Mouse (Mus musculus) liver, postnatal 0 days (tissue): ENCODE results near the gene March6. TPM values are rescaled to one million over a fixed set of nuclear protein-coding genes. Genes with fewer than 3 reads are reported as not detected.

Experiments
- ATAC-seq: fragments of 200-750 bp; cut with Nextera tagmentation; 2 replicates; pipeline ENCODE4 v1.8.0; 2017; ENCODE audit warnings: mild to moderate bottlenecking, moderate library complexity
- DNase-seq: peaks from one replicate; pipeline ENCODE4 v3.0.0-alpha.2; 2016
- H3K27ac ChIP-seq: fragments of 300-500 bp; sonication (generic); 2 replicates; pipeline ENCODE4 v1.5.1; 2014; ENCODE audit warnings: antibody characterized with exemption, moderate library complexity, mild to moderate bottlenecking, low read depth
- H3K27me3 ChIP-seq: fragments of 300-500 bp; sonication (generic); 2 replicates; pipeline ENCODE4 v1.6.1; 2014; ENCODE audit warnings: low read length, control low read depth, mixed read lengths; ENCODE audit not compliant: insufficient read depth
- H3K36me3 ChIP-seq: fragments of 300-500 bp; sonication (generic); replicated peaks from 2 replicates; pipeline ENCODE4 v1.6.1; 2014; ENCODE audit warnings: mild to moderate bottlenecking, control low read depth, low read length, moderate library complexity, mixed read lengths; ENCODE audit not compliant: insufficient read depth
- H3K4me1 ChIP-seq: fragments of 300-500 bp; sonication (generic); 2 replicates; pipeline ENCODE4 v1.6.1; 2014; ENCODE audit warnings: antibody characterized with exemption, mild to moderate bottlenecking, control low read depth; ENCODE audit not compliant: insufficient read depth
- H3K4me2 ChIP-seq: fragments of 300-500 bp; sonication (generic); 2 replicates; pipeline ENCODE4 v1.6.1; 2014; ENCODE audit warnings: low read depth, mild to moderate bottlenecking, low read length, moderate library complexity, mixed read lengths
- H3K4me3 ChIP-seq: fragments of 300-500 bp; sonication (generic); 2 replicates; pipeline ENCODE4 v1.5.1; 2014; ENCODE audit warnings: low read depth, low read length
- H3K9ac ChIP-seq: fragments of 300-500 bp; sonication (generic); replicated peaks from 2 replicates; pipeline ENCODE4 v1.6.1; 2014; ENCODE audit warnings: mild to moderate bottlenecking, moderate library complexity
- H3K9me3 ChIP-seq: fragments of 300-500 bp; sonication (generic); 2 replicates; pipeline ENCODE4 v1.6.1; 2016; ENCODE audit warnings: mild to moderate bottlenecking, control low read depth, low read length, mixed read lengths
- CTCF ChIP-seq: sonication (generic); IDR thresholded peaks from 2 replicates; pipeline ENCODE4 v1.5.1; 2016; ENCODE audit warnings: antibody characterized with exemption, low read depth
- EP300 ChIP-seq: IDR thresholded peaks from 2 replicates; pipeline ENCODE4 v1.6.1; 2016; ENCODE audit warnings: antibody characterized with exemption, low read depth, mild to moderate bottlenecking
- WGBS: fragments of 180-500 bp; shearing (Covaris S2); extraction: QIAGEN DNeasy Blood & Tissue Kit; methylation state at CpG from one replicate; pipeline ENCODE4 v1.1.7; 2014; ENCODE audit not compliant: insufficient replicate concordance; 5-methylcytosine and 5-hydroxymethylcytosine counted together
- polyA plus RNA-seq: library from polyadenylated mRNA; unstranded; fragments of >200 nt; fragmentation: Nextera tagmentation; extraction: Ambion mirVana; gene quantifications from 2 replicates; pipeline ENCODE4 v1.2.1, GENCODE M21; 2015

Gene March6
- polyA plus RNA-seq, 1 experiment from 2014 or later: 17.3 TPM

DNA sequence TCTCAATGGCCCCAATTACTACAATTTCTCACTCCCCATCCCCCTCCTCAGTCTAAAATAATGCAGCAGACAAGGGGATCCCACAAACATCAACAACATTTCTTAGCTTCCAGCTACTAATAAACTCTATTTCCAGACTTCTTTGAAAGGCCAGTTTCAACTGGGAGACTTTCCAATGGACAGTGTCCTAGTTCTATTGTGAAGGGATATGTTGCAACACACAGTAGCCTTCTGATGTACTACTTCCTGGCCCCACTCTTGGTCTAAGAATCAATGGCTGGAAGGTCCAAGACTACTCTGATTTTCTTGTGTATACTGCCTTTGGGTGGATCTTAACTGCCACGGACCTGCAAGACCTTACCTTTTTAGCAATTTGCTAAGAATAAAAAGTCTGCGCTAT is 65.0 kb downstream of the March6 start:
- Histone ChIP-seq H3K9me3 (no peaks in the 10 kb centered on the region), H3K4me3 (no peak overlapping the region), H3K4me1 (no peaks in the 10 kb centered on the region), H3K9ac (no peak overlapping the region), H3K36me3 (peaks cover 74% of the 10 kb centered on the region), H3K4me2 (no peak overlapping the region), H3K27ac (no peak overlapping the region), H3K27me3 (no peaks in the 10 kb centered on the region)
- no peak for ATAC-seq
- TF ChIP-seq EP300 (no peak), CTCF (no peak)
- 97% methylated on average over 2 of the region's 2 CpGs for WGBS
- DNase-seq: no peak

DNA sequence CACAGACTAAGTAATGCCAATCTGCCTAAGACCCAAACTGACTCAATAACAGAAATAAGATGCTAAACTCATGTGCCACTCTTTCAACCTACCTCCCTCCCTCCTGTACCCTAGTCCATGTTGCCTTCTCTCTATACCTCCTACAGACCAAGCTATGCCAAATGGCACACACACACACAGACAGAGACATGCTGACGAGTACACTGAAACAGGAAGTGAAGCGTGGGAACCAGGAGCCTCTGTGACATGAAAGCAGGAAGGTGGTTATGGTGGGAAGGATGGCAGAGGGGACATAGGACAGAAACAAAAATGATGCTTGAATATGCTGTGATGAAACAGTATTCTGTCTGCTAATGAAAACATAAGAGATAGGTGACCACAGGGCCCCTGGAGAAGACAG is 70.3 kb downstream of the March6 start:
- Histone ChIP-seq H3K36me3 (peaks cover 76% of the 10 kb centered on the region), H3K9ac (no peak overlapping the region), H3K4me1 (no peaks in the 10 kb centered on the region), H3K4me3 (no peak overlapping the region), H3K27ac (no peak overlapping the region), H3K4me2 (no peak overlapping the region), H3K9me3 (no peaks in the 10 kb centered on the region), H3K27me3 (no peaks in the 10 kb centered on the region)
- 65% methylated on average over 2 of the region's 2 CpGs for WGBS
- no peak for ATAC-seq
- TF ChIP-seq EP300 (no peak), CTCF (no peak)
- DNase-seq: peak; percentile 10

DNA sequence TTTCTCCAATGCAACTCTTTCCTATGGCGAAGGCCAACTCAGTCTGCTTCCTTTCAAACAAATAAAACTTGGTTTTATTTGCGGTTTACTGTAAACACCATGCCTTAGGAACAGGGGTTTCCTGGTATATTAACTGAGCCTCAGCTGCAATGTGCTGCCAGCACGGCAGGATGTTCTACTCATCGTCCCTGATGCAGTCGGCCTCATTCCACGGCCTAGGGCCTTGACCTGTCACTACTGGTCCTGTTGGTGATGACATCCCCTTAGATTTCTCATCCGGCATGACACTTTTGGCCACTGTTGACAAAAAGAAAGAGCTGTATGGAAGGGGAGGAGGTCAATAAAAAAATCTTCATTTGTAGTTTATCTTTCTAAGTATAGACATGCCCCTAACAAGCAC is 72.8 kb downstream of the March6 start:
- ATAC-seq (no peak), DNase-seq (peak; percentile 10)
- Histone ChIP-seq H3K27me3 (no peaks in the 10 kb centered on the region), H3K9me3 (no peaks in the 10 kb centered on the region), H3K4me1 (peaks cover 10% of the 10 kb centered on the region; the same call in 1 of the 2 replicates), H3K4me2 (no peak overlapping the region), H3K9ac (no peak overlapping the region), H3K36me3 (peaks cover 62% of the 10 kb centered on the region), H3K27ac (no peak overlapping the region), H3K4me3 (no peak overlapping the region)
- WGBS: 83% methylated on average over 7 of the region's 7 CpGs
- TF ChIP-seq CTCF: no peak
- TF ChIP-seq EP300: no peak

DNA sequence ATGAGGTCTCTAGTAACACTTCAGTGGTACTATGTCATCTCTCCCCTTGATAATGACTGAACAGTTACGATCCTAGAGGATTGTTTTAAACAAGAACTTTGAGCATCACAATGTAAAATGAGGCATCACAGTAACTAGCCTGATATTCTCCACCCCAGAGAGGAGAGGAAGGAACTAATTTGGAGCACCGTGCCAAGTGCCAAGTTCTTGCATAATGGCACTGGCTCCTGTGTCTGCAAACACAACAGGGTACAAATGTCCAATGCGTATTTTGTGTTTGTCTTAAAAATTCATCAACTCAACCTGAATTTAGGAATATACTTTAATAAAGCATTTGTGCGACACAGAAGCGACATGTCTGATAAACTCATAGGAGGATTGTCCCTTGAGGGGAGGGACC is 74.5 kb downstream of the March6 start:
- DNase-seq (peak; percentile 65), ATAC-seq (peak; percentile 38)
- H3K4me1 ChIP-seq: peaks cover 18% of the 10 kb centered on the region; the same call in 1 of the 2 replicates
- peak overlapping the region; percentile 36; the same call in 1 of the 2 replicates for H3K27ac ChIP-seq
- H3K27me3 ChIP-seq: no peaks in the 10 kb centered on the region
- no peak overlapping the region for H3K9ac ChIP-seq
- H3K36me3 ChIP-seq: peaks cover 47% of the 10 kb centered on the region
- 79% methylated on average over 5 of the region's 5 CpGs for WGBS
- no peaks in the 10 kb centered on the region for H3K9me3 ChIP-seq
- no peak overlapping the region for H3K4me3 ChIP-seq
- H3K4me2 ChIP-seq: no peak overlapping the region
- TF ChIP-seq EP300: no peak
- no peak for TF ChIP-seq CTCF

DNA sequence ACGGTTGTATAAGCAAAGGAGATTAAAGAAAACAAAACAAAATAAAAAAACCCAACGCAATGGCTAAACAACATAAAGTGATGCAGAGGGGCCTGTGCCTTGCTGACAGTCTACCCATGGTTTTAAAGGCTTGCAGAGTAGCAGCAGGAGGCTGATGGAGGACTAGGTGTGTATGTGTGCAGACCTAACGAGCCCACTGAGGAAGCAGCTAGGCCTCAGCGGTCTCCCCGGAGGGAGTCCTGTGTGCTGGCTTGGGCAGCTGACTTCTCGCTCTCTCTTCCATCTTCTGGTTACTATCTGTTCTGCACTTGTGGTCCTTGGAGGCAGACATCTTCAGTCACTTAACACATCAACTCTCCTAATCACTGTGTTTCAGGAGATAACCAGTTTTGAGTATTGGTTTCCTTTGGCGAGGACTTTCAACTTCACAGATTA is 76.0 kb downstream of the March6 start:
- Histone ChIP-seq H3K36me3 (peaks cover 32% of the 10 kb centered on the region), H3K4me3 (no peak overlapping the region), H3K9me3 (no peaks in the 10 kb centered on the region), H3K27me3 (no peaks in the 10 kb centered on the region), H3K27ac (no peak overlapping the region), H3K9ac (no peak overlapping the region), H3K4me1 (peaks cover 20% of the 10 kb centered on the region; the same call in 1 of the 2 replicates), H3K4me2 (no peak overlapping the region)
- no peak for TF ChIP-seq CTCF
- no peak for TF ChIP-seq EP300
- ATAC-seq: no peak
- 62% methylated on average over 7 of the region's 7 CpGs for WGBS
- peak; percentile 13 for DNase-seq

DNA sequence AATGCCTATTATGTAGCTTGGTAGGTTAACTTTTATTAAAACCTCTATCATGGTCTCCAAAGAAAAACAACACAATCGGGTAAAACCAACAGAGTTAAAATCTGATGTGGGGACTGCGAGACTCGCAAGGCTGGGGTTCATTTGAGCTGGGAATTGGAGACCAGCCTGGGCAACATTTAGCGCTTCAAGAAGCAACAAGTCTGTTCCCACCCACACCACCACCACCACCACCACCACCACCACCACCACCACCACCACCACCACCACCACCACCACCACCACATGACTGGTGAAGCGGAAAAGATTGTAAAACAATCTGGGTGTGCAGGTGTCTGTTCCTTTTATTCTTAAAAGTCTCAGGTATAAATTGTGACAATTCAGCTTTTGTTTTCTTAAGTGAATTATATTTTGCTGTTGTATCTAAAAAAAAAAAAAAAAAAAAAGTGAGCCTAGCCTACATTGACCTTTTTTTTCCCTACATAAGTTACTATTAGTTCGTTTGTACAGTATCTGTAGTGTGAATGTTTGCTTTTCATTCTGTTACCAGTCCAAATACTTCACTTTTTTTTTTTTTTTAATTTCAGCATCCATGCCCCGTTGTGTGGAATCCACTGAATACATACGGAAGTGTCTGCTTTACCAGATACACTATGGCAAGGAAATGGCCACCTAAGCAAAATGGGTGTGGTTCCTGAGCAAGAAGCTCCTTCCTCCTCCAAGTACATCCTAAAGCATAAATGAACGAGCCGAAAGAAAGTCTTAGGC is 76.6 kb downstream of the March6 start:
- H3K4me3 ChIP-seq: peak overlapping the region; percentile 72
- H3K9ac ChIP-seq: peak overlapping the region; percentile 79; the same call in 1 of the 2 replicates
- H3K36me3 ChIP-seq: peaks cover 26% of the 10 kb centered on the region
- peak overlapping the region; percentile 93 for H3K27ac ChIP-seq
- peak overlapping the region; percentile 98 for H3K4me2 ChIP-seq
- H3K27me3 ChIP-seq: no peaks in the 10 kb centered on the region
- ATAC-seq: peak; percentile 2; the same call in 1 of the 2 replicates
- TF ChIP-seq CTCF (no peak), EP300 (no peak)
- no peaks in the 10 kb centered on the region for H3K9me3 ChIP-seq
- DNase-seq: no peak
- H3K4me1 ChIP-seq: peaks cover 26% of the 10 kb centered on the region
- WGBS: 40% methylated on average over 10 of the region's 10 CpGs
